Mouse (Mus musculus) heart, embryonic 12.5 days (tissue): ENCODE data around the gene Agfg2. TPM values are rescaled to one million over a fixed set of nuclear protein-coding genes. Genes with fewer than 3 reads are reported as not detected.

ENCODE experiments used
- ATAC-seq: fragments of 200-750 bp; cut with Nextera tagmentation; 2 replicates; pipeline ENCODE4 v1.8.0; 2017; ENCODE audit warnings: moderate TSS enrichment, moderate library complexity; ENCODE audit not compliant: insufficient number of reproducible peaks, low FRiP score
- H3K27ac ChIP-seq: fragments of 300-500 bp; sonication (generic); 2 replicates; pipeline ENCODE4 v1.5.1; 2016; ENCODE audit warnings: mild to moderate bottlenecking, moderate library complexity; ENCODE audit not compliant: poor library complexity, severe bottlenecking
- H3K27me3 ChIP-seq: fragments of 300-500 bp; sonication (generic); replicated peaks from 2 replicates; pipeline ENCODE4 v1.6.1; 2016; ENCODE audit warnings: mild to moderate bottlenecking, moderate library complexity
- H3K36me3 ChIP-seq: fragments of 300-500 bp; sonication (generic); 2 replicates; pipeline ENCODE4 v1.6.1; 2016; ENCODE audit warnings: mild to moderate bottlenecking, moderate library complexity
- H3K4me1 ChIP-seq: fragments of 300-500 bp; sonication (generic); replicated peaks from 2 replicates; pipeline ENCODE4 v1.6.1; 2016; ENCODE audit warnings: mild to moderate bottlenecking
- H3K4me2 ChIP-seq: fragments of 300-500 bp; sonication (generic); 2 replicates; pipeline ENCODE4 v1.6.1; 2016; ENCODE audit warnings: mild to moderate bottlenecking, moderate library complexity
- H3K4me3 ChIP-seq: fragments of 300-500 bp; sonication (generic); 2 replicates; pipeline ENCODE4 v1.5.1; 2016; ENCODE audit warnings: mild to moderate bottlenecking
- H3K9ac ChIP-seq: fragments of 300-500 bp; sonication (generic); 2 replicates; pipeline ENCODE4 v1.6.1; 2016; ENCODE audit warnings: mild to moderate bottlenecking, moderate library complexity
- H3K9me3 ChIP-seq: fragments of 300-500 bp; sonication (generic); replicated peaks from 2 replicates; pipeline ENCODE4 v1.6.1; 2016; ENCODE audit warnings: mild to moderate bottlenecking, moderate library complexity
- WGBS: fragments of 180-500 bp; shearing (Covaris S2); methylation state at CpG from one replicate; pipeline ENCODE4 v1.1.7; 2016; 5-methylcytosine and 5-hydroxymethylcytosine counted together
- polyA plus RNA-seq: library from polyadenylated mRNA; unstranded; fragments of >200 nt; fragmentation: Nextera tagmentation; extraction: Ambion mirVana; gene quantifications from 2 replicates; pipeline ENCODE4 v1.2.1, GENCODE M21; 2016

Gene Agfg2
- polyA plus RNA-seq, 1 experiment from 2014 or later, result 25.6 TPM

DNA sequence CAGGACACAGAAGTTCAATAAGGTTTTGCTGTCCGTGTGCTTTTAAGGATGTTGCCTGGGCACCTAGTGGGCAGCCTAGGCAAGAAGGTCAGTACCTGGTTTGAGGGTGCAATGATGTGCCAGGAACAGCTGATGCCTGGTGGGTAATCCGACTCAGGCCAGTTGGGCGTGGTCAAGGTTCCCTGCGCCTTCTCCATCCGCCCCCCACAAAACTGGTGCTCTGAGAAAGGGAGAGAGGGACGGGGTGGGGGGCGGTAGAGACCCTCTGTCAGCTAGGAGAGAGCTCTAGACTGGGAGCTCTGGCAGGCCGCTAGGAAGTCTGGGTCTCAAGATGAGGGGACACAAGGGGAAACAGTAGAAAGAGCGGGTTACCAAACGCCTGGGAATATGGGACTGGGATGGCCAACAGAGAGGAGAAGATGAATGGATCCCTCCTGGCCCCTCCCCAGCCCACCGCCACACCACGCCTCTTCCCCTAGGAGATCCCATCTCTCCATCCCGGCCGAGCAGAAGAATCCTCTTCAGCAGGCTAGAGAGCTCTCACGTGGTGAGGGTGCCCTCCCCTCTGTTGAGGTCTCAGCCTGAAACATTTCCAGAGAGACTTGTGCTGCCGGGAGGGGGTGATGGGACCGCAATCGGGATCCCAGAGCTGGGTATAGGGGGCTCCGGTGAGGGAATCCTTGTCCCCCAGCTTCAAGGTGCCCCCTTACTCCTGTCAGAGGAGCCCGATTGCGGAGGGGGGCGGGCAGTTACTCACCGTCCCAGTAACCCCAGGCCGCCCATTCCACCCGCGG lies 76.5 kb downstream of the Agfg2 start:
- Histone ChIP-seq H3K9ac (peak overlapping the region; percentile 64), H3K4me1 (peaks cover 51% of the 10 kb centered on the region), H3K36me3 (peaks cover 43% of the 10 kb centered on the region), H3K4me3 (peak overlapping the region; percentile 31; the same call in 1 of the 2 replicates), H3K27ac (no peak overlapping the region), H3K4me2 (peak overlapping the region; percentile 62), H3K27me3 (peaks cover 15% of the 10 kb centered on the region), H3K9me3 (no peaks in the 10 kb centered on the region)
- WGBS, result 28% methylated on average over 26 of the region's 26 CpGs
- ATAC-seq, result no peak

DNA sequence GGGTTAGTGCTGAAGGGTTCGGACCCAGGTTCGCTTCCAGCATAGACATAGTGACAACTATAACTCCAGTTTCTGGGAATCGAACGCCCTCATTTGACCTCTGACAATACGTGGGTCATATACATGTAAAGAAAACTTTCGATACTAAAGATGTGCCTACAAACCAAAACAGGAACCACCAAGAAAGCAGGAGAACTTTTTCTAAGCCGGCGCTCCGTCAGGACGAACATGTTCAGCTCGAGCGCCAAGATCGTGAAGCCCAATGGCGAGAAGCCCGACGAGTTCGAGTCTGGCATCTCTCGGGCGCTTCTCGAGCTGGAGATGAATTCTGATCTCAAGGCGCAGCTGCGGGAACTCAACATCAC lies 83.2 kb downstream of the Agfg2 start:
- no peak for ATAC-seq
- WGBS, result under 1% methylated on average over 22 of the region's 22 CpGs
- Histone ChIP-seq H3K27me3 (no peaks in the 10 kb centered on the region), H3K9ac (peak overlapping the region; percentile 63), H3K4me1 (peaks cover 20% of the 10 kb centered on the region), H3K4me3 (peak overlapping the region; percentile 83), H3K9me3 (no peaks in the 10 kb centered on the region), H3K27ac (peak overlapping the region; percentile 45), H3K4me2 (peak overlapping the region; percentile 98), H3K36me3 (peaks cover 38% of the 10 kb centered on the region)

DNA sequence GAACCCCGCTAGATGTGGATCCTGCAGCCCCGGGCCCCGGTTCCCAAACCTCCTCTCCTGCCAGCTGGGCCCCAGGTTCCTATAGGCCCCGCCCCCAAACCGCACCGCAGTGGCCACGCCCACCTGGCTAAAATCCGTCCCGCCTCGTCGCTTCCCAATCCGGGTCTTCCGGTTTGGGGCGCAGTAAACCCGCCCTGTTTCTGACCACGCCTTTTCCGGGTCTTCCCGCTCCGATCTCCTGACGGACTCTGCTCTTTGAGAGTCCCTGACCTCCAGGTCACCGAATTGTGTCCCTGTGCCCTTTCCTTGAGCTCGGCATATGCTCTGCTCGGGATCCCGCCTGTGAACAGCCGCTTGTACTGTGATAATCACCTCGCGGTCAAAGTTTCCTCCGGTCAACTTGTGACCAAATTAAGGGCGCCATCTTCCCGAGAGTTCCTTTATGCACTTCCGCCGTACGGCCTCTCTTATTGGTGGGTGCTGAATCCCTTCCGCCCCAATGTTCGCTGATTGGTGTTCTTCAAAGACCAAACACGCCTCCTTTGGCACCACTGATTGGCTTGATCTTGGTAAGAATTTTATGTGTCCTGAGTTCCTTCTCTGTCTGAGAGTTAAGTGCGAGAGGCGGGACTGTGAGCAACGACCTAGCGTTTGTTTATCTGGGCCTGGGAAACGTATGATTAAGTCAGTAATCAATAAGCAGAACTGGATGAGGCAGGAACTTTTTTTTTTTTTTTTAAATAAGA lies 83.7 kb downstream of the Agfg2 start, which contains the start of gene Mospd3:
TSS of gene Mospd3 (minus strand) at position 440 of the 746 bp plus-strand sequence.
- under 1% methylated on average over 41 of the region's 41 CpGs for WGBS
- peaks cover 32% of the 10 kb centered on the region for H3K36me3 ChIP-seq
- H3K9me3 ChIP-seq, result no peaks in the 10 kb centered on the region
- H3K27me3 ChIP-seq, result no peaks in the 10 kb centered on the region
- ATAC-seq, result peak; percentile 95
- peak within 1 kb of the TSS; percentile 83 for H3K4me3 ChIP-seq
- peak within 1 kb of the TSS; percentile 84 for H3K27ac ChIP-seq
- H3K4me1 ChIP-seq, result peaks cover 20% of the 10 kb centered on the region
- H3K9ac ChIP-seq, result peak within 1 kb of the TSS; percentile 90
- H3K4me2 ChIP-seq, result peak within 1 kb of the TSS; percentile 98

Other genes starting within 250 kb of the Agfg2 start
- 0.04 TPM in 2 replicates for gene Zan, start 207.7 kb downstream of the Agfg2 start, polyA plus RNA-seq
- 44.0 and 44.1 TPM in 2 replicates for gene Pop7, start 182.2 kb downstream of the Agfg2 start, polyA plus RNA-seq
- gene Gigyf1, start 166.2 kb downstream of the Agfg2 start, polyA plus RNA-seq, result 9.9 and 10.1 TPM in 2 replicates
- not detected in 2 replicates for gene Epo, start 151.5 kb downstream of the Agfg2 start, polyA plus RNA-seq
- 277 and 287 TPM in 2 replicates for gene Gnb2, start 151.2 kb downstream of the Agfg2 start, polyA plus RNA-seq
- 0.40 TPM in 1 of 2 replicates, not detected in the other for gene Actl6b, start 131.2 kb downstream of the Agfg2 start, polyA plus RNA-seq
- 0.51 and 1.9 TPM in 2 replicates for gene Tfr2, start 114.9 kb downstream of the Agfg2 start, polyA plus RNA-seq
- 18.7 and 18.8 TPM in 2 replicates for gene Mospd3, start 83.7 kb downstream of the Agfg2 start, polyA plus RNA-seq
- gene Pcolce, start 70.9 kb downstream of the Agfg2 start, polyA plus RNA-seq, result 109 and 118 TPM in 2 replicates
- gene Fbxo24, start 55.7 kb downstream of the Agfg2 start, polyA plus RNA-seq, result 0.15 TPM in 1 of 2 replicates, not detected in the other
- 24.3 and 27.3 TPM in 2 replicates for gene Lrch4, start 55.6 kb downstream of the Agfg2 start, polyA plus RNA-seq
- gene Gm20605, start 55.6 kb downstream of the Agfg2 start, polyA plus RNA-seq, result 6.9 and 7.1 TPM in 2 replicates
- gene Sap25, start 43.4 kb downstream of the Agfg2 start, polyA plus RNA-seq, result 5.2 and 5.3 TPM in 2 replicates
- 0.20 and 0.21 TPM in 2 replicates for gene Irs3, start 39.0 kb downstream of the Agfg2 start, polyA plus RNA-seq
- gene Nyap1, start 56.9 kb upstream of the Agfg2 start, polyA plus RNA-seq, result 1.2 and 1.7 TPM in 2 replicates
- gene Tsc22d4, start 61.0 kb upstream of the Agfg2 start, polyA plus RNA-seq, result 144 and 154 TPM in 2 replicates
- 28.0 and 31.8 TPM in 2 replicates for gene Ppp1r35, start 94.1 kb upstream of the Agfg2 start, polyA plus RNA-seq
- gene Mepce, start 102.9 kb upstream of the Agfg2 start, polyA plus RNA-seq, result 8.8 and 11.0 TPM in 2 replicates
- 10.9 and 11.4 TPM in 2 replicates for gene Zcwpw1, start 103.1 kb upstream of the Agfg2 start, polyA plus RNA-seq
- 2.3 and 2.5 TPM in 2 replicates for gene Pilra, start 151.6 kb upstream of the Agfg2 start, polyA plus RNA-seq
- gene Pilrb1, start 173.4 kb upstream of the Agfg2 start, polyA plus RNA-seq, result 0.26 and 0.57 TPM in 2 replicates
- gene Pilrb2, start 187.1 kb upstream of the Agfg2 start, polyA plus RNA-seq, result 1.9 and 2.7 TPM in 2 replicates
- gene Cyp3a13, start 236.9 kb upstream of the Agfg2 start, polyA plus RNA-seq, result 0.08 and 0.09 TPM in 2 replicates